Mouse (Mus musculus) frontal cortex, adult 2 months (tissue): ENCODE data around the gene Zfp385a. TPM values are rescaled to one million over a fixed set of nuclear protein-coding genes. Genes with fewer than 3 reads are reported as not detected.

Source experiments
- DNase-seq, 2 experiments: peaks; one replicate each; pipeline ENCODE4 v3.0.0; 2022; ENCODE audit warnings: low spot score in 1 of 2; ENCODE audit errors: extremely low spot score in 1 of 2
- polyA plus RNA-seq: library from polyadenylated mRNA; depleted of rRNA; stranded (reverse); fragments of >200 nt; gene quantifications from 2 replicates; pipeline ENCODE4 v1.2.3, GENCODE M21; 2012

The Zfp385a gene
- polyA plus RNA-seq, 1 experiment: 46.5 TPM

DNA sequence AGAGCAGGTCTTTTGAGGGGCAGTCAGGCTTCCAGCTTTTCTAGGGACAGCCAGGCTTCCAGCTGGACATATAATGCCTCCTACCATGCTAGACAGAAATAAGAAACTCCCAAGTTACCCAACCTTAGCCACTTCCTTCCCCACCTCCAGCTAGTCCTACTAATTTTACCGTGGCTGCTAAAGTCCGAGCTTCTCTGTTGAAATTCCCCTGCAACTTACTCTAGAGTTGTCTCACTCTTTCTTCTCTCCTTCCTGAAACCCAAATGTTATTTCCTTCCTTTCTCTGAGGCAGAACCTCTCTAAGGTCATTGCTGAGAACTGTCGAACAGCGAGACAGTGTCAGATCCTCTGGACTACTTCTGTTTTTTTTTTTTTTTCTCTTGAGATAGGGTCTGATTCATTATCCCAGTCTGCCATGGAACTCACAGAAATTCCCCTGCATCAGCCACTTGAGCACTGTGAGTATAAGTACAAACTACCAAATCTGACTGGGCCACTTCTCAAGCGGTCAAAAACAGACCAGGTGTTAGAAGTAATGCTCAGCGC is 29.5 kb downstream of the Zfp385a start, which contains the start of gene Gpr84:
Gene Gpr84, minus strand, starts transcription at position 248 of the 546 bp plus-strand sequence.
- no peak for DNase-seq

DNA sequence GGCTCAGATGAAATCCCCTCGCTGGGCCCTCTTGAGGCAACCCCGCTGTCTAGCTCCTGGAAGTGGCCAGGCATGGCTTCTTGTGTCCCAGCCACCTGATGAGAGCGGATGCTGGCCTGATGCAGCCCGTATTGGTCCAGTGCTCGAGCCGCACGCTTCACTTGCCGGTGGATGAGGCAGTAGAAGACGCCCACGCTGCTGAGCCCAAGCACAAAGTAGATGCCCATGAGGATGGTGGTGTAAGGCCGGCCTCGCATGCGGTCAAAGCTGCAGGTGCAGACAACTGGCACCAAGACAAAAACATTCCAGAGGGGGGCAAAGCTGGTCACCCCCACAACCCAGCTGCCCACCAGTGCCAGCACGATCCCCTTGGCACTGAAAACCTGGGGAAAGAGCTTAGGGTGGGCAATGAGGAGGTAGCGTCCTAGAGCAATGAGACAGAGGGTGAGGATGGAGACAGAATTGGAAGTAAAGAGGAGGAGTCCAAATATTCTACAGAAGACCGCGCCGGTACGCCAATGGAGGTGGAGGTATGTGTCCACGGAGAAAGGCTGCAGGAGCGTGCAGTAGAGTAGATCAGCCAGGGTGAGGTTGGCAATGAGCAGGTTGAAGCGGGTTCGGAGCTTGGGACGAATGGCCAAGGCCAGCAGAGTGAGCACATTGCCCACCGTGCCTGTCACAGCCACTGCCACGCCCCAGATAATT is 30.9 kb downstream of the Zfp385a start:
- no peak for DNase-seq

DNA sequence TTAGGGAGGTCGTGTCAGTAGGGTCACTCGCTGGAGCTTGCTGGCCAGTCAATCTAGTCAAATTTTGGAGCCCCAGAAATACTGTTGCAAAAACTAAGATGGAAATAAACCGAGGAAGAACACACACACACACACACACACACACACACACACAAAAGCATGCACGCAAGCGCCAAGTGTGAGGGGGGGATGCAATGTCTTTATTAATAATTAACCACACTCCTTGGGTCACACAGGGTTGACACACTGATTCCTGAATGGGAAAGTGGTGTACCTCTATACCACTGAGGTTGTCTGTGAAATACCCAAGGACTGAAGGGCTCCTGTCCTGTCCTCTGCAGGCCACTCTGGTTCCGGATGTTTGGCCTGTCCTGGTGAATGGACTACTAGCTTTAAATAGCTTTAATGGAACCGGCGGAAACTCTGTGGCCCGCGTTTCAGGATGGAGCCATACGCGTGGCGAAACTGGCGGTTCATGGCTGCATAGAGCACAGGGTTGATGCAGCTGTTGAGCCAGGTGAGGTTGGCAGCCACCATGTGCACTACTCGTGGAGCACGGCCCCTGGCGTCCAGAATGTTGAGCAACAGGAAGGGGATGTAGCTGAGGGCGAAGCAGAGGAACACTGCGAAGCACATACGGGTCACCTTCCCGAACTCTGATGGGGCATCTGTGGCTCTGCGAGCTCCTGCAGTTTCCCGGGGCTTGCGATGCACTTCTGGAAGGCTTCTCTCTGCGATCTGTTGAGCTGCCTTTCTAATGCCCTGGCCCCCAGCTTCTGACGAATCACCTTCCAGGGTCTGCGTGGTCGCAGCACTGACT is 31.6 kb downstream of the Zfp385a start:
- DNase-seq: no peak

DNA sequence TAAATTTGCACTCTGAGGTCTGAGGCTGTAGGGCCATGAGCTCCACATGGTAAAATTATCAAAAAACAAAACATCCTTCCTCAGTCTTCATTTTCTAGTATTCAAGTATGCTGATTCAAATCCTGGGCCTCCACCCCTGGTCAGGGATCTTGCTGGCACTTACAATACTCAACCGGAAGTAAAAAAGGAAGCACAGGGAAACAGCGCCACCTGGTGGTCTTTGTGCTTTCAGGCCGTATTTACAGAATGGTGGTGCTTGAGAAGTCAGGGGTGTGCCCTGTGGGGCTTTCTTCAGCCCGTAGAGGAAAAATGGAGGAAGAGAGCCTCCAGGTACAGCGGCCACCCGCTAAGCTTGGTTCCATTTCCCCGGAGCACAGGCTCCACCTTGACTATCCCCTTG is 32.8 kb downstream of the Zfp385a start:
- peak; percentile 78 to 98 for DNase-seq

DNA sequence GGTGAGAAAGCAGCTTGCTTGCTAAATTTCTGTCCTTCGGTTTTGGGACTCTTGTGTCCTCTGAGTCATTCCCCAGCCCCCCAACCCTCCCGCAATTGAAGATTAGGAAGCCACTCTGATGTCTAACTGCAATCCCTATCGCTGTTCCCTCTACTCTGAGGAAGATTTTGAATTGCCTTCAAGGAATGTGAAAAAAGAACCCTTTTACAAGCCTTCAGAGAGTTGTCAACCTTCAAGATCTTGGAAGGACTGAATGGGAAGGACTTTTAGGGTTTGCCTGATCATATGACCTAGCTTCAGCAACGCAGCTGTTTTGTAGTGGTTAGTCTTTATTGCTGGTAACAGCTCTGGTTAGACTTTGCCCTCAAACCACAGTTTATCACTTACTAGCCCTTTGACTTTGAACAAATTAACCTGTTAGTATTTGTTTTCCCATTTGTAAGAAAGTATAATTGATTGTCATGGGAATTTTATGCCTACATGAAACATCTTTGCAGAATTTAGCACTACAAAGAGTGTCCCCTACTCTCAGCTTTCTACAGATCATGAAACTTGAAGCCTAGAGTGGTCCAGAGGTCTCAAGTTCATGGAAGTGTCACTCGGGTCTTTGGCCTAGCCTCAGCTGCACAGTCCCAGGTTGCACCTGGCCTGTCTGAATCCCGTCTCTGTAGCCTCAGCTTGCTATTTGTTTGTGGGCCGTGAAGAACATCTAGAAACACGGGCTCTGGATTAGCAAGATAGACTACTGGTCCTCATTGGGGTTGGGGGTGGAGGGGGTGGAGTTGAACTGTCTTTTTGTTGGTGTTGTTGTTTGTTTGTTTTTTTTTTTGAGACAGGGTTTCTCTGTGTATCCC is 33.9 kb downstream of the Zfp385a start:
- no peak for DNase-seq

DNA sequence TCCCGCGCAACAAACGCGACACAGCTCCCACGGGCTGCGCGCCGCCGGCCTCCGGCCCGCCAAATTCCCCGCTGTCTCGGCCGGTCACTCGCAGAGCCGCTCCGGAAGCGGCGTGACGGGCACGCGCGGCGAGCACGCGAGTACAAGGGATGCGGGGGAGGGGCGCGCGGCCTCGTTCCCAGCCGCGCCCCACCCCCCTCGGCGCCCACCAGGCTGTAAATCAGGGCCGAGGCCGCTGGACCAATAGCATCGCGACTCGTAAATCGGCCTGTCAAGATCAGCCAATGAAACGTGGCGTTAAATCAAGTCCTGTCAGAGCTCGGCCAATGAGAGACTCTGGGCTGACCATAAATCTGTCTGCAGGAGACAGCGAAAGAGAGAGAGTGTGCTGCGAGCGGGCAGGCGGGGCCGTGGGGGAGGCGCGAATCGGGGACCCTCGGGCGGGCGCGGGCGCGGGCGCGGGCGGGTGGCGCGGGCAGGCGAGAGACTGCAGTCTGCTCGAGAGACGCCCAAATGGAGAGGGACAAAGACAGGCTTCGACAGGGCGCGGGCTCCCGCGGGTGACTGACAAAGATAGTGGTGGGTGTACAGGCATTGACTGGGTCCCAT is 34.7 kb downstream of the Zfp385a start:
- DNase-seq: peak; percentile 97 to 98

DNA sequence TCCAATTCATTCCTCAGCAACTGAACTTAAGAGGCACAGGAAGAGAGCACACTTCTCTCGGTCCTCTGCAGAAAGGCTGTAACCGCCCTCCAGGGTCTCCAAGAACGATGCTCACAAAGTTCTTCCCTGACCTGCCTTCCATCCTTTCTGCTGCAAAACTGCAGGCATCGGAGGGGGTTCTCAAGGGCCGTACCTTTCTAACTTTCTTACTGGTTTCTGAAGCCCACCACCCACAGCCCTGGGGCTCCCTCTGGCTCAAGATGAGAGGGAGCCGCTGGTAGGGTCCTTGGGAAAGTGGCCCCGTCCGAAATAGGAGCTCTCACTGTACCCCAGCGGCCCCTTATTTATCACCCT is 35.3 kb downstream of the Zfp385a start:
- no peak for DNase-seq

DNA sequence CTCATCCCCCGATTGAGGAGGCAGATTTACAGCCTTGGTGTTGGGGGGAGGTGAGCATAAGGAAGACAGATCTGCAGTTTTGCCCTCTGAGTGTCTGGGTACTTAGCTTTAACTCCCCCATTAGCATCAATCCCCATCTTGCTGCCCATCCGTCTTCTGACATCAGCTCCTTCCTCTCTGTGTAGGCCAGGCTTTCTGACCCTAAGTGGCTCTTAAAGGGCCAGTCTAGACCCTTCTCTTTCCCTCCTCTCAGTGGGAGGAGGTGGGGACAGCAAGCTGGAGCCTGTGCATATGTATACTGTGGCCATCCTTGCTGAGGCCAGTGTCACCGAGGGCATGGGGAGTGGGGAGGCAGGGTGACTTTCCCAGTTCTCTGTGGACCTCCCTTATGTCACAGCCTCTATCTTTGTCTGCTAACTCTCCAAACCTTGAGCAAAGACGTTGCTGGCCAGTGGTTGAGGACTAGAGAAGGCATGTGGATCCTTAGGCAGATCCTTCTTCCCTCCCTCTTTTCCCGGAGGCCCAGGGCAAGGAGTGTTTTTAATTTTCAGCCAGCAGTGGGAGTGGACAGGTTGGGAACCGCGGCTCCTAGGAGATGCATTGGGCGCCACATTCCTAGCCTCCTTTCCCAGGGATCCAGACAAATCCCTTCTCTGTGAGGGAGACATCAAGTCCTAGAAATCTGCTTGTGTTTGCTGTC is 35.8 kb downstream of the Zfp385a start:
- DNase-seq: no peak

DNA sequence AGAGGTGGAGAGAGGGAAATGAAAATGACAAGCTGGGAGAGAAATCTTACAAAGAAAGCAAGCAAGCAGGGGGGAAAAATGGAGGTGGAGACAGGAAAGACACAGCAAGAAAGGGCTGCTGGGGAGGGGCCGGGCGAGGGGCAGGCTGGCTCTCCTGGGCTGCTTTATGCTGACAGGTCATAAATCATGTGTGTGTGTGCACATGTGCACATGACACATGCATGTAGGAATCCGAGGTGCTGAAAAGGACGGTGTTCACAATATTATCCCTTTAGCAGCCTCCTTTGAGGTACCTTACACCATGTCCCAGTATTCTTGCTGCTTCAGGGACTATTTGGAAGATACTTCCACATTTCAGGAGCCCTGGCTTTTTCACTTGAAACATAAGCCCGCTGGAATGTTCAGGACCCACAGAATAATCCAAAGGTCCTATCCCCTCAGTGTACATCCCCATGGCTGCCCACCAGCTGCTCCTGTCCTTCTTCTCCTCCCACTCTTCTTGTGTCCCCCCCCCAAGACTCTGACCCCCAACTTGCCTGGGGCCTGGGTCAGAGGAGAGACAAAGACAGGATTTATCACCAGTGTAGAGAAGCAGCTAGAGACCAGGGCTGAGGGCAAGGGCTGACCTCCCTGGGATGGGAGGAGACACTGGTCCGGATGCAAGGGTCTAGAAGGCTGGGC is 37.4 kb downstream of the Zfp385a start:
- DNase-seq: no peak

DNA sequence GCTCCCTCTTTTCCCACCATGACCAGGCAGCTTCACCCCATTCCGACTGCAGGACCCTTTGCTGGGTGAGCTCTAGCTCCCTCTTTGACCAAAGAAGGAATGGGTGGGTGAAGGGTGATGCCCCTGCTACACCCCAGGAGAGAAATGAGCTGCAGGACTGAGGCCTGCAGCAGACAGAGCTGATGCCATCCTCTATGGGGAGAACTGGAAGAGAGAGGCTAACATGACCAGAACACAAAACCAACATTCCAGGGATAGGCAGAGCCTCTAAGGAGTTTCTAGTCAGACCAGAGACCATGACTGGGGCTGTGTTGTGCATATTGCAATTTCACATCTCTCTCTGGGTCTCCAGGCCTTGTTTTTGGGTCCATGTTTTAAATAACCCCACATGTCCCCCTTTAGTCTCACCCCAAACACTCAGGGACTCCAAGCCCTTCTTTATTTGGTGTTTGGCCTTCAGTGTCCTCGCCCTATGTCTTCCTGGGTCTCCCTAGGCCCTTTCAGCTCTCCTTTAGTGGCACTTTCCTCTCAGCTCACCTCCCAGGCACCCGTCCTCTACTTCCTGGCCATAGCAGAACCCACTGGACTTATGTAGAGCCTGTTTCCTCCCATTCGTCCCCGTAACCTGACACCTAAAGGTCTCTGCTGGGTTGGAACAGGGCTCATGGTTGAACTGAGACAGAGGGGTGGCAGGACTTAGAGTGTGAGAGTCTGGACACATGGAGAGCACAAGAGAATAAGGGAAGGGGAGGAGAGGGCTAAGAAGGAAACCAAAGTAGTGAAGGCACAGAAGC is 38.1 kb downstream of the Zfp385a start:
- DNase-seq: no peak

DNA sequence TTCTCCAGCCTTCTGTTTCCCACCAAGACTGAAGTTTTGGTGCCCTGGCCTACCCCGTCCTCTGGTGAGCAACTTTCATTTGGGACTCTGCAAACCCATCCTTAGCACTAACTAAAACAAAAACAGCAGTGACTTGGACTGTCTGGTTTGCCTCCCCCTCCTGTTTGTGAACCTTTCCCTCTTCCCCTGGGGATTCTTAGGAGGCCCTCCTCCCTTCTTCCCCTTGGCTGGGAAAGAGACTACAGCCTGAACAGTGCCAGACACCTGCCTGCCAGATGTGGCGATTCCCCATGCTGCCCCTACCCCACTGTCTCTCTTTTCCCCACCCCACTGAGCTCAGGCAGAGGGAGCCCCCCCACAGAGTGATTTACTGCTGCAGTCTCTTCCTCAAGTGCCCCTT is 38.8 kb downstream of the Zfp385a start:
- DNase-seq: no peak

DNA sequence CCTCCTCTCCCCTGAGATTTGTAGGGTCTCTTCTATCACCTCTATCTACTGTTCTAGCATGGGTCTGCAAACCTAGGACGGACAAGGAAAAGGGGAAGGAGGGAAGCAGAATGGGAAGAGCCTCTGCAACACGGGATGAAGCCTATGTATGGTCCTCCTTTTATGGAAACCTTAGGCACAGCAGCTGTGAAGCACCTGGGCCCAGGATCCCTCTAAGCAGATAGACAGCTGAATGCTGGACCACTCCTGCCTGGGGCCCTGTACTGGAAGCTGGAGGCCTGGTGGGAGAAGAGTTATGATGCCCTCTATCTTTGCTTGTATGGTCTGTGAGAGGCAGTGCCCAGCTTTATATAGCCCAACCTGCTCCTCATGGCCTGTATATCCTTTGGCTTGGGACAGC is 39.3 kb downstream of the Zfp385a start:
- no peak for DNase-seq

DNA sequence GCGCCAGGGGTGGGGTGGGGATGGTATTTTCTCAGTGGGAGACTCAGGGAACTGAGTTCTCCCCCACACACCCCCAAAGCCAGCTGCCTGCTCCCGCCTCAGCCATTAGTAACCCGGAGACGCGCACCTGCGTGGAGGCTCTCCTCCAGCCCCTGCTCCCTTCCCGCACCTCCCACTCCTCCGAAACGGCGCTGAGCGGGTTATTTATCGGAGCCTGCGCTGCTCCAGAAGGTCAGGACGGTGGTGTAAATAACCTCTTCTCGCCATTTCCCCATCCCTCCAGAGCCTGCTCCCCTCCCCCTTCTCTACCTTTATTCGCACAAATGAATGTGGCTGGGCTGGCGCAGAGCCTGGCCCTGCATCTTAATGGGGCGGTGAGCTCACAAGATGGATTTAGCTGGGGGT is 39.8 kb downstream of the Zfp385a start:
- peak in 1 of 2 experiments; percentile 70 for DNase-seq

DNA sequence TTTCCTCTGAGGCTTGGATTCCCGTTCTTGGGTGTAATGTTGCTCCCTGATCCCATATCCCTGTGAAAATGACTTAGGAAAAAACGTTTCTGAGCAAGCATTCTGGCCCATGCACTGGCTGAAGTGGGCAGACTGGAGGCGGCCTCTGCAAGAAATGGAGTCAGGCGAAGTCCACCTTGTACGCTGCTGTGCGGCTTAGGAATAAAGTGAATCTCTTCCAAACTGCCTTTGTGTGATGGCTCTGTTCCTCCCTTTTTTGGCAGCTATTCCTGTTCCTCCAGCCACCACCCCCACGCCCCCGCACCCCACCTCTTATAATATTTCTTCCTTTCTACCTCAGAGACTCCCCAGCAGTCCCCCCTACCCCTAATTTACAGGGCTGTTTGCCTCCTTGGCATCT is 40.2 kb downstream of the Zfp385a start:
- DNase-seq: no peak

DNA sequence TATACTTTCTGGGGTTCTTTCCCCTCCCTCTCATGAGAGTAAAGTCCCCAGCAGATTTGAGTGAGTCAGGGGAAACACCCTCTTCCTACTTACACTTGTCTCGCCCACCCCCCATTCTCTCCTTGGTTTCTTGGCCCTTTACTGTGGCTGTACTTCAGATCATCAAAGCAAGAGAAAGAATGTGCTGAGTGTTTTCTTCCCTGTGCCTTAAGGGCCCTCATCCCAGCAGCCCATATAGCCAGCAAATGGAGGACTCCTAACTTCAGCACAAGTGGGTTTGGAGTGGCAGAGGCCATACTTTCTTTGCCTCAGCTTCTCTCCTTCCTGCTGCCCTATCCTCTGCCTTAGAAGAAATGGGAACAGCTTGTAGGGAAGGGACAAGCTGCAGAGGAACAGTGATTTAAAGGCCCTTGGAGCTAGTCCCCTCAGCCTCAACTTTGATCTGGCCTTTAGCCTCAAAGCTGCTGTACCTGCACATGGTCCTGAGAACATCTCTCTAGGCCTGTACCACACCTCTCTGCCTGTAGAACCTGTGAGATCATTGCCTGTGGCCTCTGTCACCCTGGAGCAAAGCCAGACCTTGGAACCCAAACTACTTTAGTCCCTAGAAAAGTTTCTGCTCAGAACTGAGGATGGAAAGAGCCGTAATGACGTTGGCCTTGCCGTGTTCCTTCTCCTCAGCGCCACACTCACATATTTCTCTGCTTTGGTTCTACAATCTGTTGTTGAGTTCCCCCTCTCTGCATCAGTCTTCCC is 40.9 kb downstream of the Zfp385a start:
- DNase-seq: no peak

DNA sequence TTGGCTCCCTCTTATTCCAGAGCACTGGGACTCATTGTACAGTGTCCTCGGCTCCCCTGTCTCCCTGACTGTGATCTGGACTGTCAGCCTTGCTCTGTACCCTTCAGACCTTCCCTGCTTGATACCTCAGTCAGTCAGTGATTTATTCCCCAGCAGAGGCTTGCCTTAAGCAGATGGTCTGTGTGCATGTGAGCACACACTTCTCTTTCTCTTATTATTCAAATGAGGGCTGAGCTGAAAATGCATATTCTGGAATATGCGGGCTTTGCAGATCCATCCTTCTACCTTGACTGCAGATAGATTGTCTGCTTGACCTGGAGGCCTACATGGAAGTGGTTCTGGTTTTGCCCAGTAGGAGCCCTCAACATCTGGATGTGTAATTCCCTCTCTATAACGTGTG is 41.9 kb downstream of the Zfp385a start:
- no peak for DNase-seq

DNA sequence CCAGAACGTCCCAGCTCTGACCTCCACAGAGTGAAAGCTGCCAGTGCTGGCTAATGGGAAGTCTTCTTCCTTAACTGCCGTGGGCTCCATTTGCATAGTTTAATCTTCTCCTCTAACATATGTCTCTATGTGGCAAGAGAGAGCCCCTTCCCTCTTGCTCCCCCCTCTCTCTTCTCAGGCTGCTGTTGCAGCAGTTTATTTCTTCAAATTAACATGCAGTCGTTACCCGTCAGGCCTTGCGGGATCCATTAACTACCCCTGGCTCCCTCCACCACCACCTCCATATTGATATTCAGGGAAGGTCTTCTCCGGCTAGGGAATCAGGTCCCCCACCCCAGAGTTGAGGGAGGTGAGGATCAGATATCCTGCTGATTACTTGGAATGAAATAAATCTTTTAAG is 42.6 kb downstream of the Zfp385a start:
- DNase-seq: no peak

DNA sequence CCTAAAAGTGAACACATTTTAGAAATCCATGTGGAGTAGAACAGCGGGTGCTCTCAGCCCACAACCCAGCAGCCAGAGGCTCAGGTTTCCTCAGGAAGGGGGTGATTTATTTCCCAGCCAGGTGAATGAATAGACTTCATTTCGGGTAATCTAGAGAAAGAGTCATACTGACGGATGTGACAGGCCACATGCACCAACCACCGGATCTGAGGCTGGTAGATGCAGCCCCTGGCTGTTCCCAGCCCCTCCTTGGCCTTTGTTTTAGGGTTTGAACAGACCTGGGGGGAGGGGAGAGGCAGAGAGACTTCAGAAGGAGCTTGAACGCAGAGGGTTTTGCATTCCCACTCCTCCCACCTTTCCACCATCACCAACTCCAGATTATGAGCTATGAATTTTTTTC is 44.0 kb downstream of the Zfp385a start:
- DNase-seq: no peak
